Mouse (Mus musculus) MEL (cell line): ENCODE data around the gene Sult2a3. TPM values are rescaled to one million over a fixed set of nuclear protein-coding genes. Genes with fewer than 3 reads are reported as not detected.
"Not testable (repeated sequence)": the region's sequence is repeated elsewhere in the genome, so short reads cannot be mapped to it uniquely, and the experiment has no call there.

ENCODE experiments used
- DNase-seq: peaks from one replicate; pipeline ENCODE4 v3.0.0; 2011; ENCODE audit warnings: low read depth, low spot score
- H3K27ac ChIP-seq: 2 replicates; pipeline ENCODE4 v1.5.1; 2012; ENCODE audit warnings: low read depth, mild to moderate bottlenecking, control low read depth, low read length, moderate library complexity; ENCODE audit not compliant: control insufficient read depth
- H3K27me3 ChIP-seq, 2 experiments: fragments of 150-350 bp in 1 of 2; sonication (generic) in 1 of 2; 2 replicates each; pipeline ENCODE4 v1.6.1; 2012; ENCODE audit warnings: low read length in 2 of 2, mild to moderate bottlenecking in 2 of 2, improper control_type of control experiment in 1 of 2, moderate library complexity in 1 of 2; ENCODE audit not compliant: insufficient read depth in 2 of 2, control insufficient read depth in 1 of 2
- H3K36me3 ChIP-seq, 2 experiments: 2 replicates each; pipeline ENCODE4 v1.6.1; 2012 to 2014; ENCODE audit warnings: low read length in 2 of 2, improper control_type of control experiment in 1 of 2, inconsistent platforms in 1 of 2, mild to moderate bottlenecking in 1 of 2; ENCODE audit not compliant: insufficient read depth in 2 of 2, control insufficient read depth in 1 of 2
- H3K4me1 ChIP-seq, 2 experiments: fragments of 150-350 bp in 1 of 2; sonication (generic) in 1 of 2; 2 replicates each; pipeline ENCODE4 v1.6.1; 2012; ENCODE audit warnings: low read length in 2 of 2, improper control_type of control experiment in 1 of 2, mild to moderate bottlenecking in 1 of 2; ENCODE audit not compliant: insufficient read depth in 2 of 2, control insufficient read depth in 1 of 2
- H3K4me3 ChIP-seq, 2 experiments: fragments of 150-350 bp in 1 of 2; sonication (generic) in 1 of 2; 2 replicates each; pipeline ENCODE4 v1.5.1; 2012; ENCODE audit warnings: low read depth in 2 of 2, low read length in 2 of 2, mild to moderate bottlenecking in 2 of 2, moderate library complexity in 2 of 2, control low read depth in 1 of 2, improper control_type of control experiment in 1 of 2; ENCODE audit not compliant: control insufficient read depth in 1 of 2, insufficient read depth in 1 of 2
- H3K79me2 ChIP-seq: 2 replicates; pipeline ENCODE4 v1.6.1; 2012; ENCODE audit warnings: mild to moderate bottlenecking, low read length, moderate library complexity; ENCODE audit not compliant: control insufficient read depth, poor library complexity, insufficient read depth
- H3K9ac ChIP-seq: 2 replicates; pipeline ENCODE4 v1.6.1; 2012; ENCODE audit warnings: low read depth, mild to moderate bottlenecking, control low read depth, low read length, moderate library complexity; ENCODE audit not compliant: control insufficient read depth, poor library complexity, severe bottlenecking
- H3K9me3 ChIP-seq: fragments of 150-350 bp; sonication (generic); replicated peaks from 2 replicates; pipeline ENCODE4 v1.6.1; 2012; ENCODE audit warnings: mild to moderate bottlenecking, low read length, improper control_type of control experiment, moderate library complexity; ENCODE audit not compliant: insufficient read depth
- BHLHE40 ChIP-seq: IDR thresholded peaks from 2 replicates; pipeline ENCODE4 v1.6.1; 2012; ENCODE audit warnings: low read depth, mild to moderate bottlenecking, inconsistent platforms, low read length, improper control_type of control experiment, borderline replicate concordance
- E2F4 ChIP-seq: IDR thresholded peaks from 2 replicates; pipeline ENCODE4 v1.6.1; 2011; ENCODE audit warnings: low read depth, low read length, improper control_type of control experiment, borderline replicate concordance
- ELF1 ChIP-seq: IDR thresholded peaks from 2 replicates; pipeline ENCODE4 v1.6.1; 2014; ENCODE audit warnings: low read depth, mild to moderate bottlenecking, inconsistent platforms, low read length, improper control_type of control experiment, moderate library complexity
- ETS1 ChIP-seq: IDR thresholded peaks from 2 replicates; pipeline ENCODE4 v1.6.1; 2012; ENCODE audit warnings: low read depth, mild to moderate bottlenecking, inconsistent platforms, low read length, improper control_type of control experiment, moderate library complexity
- GATA1 ChIP-seq: IDR thresholded peaks from 2 replicates; pipeline ENCODE4 v1.6.1; 2011; ENCODE audit warnings: low read depth, low read length, improper control_type of control experiment
- HCFC1 ChIP-seq: IDR thresholded peaks from 2 replicates; pipeline ENCODE4 v1.6.1; 2012; ENCODE audit warnings: low read depth, mild to moderate bottlenecking, inconsistent platforms, low read length, improper control_type of control experiment, moderate library complexity
- MYB ChIP-seq: IDR thresholded peaks from 2 replicates; pipeline ENCODE4 v1.6.1; 2011; ENCODE audit warnings: mild to moderate bottlenecking, low read depth, low read length, improper control_type of control experiment
- MYC ChIP-seq: IDR thresholded peaks from 2 replicates; pipeline ENCODE4 v1.6.1; 2011; ENCODE audit warnings: low read depth, mild to moderate bottlenecking, low read length, improper control_type of control experiment, moderate library complexity
- NELFE ChIP-seq: IDR thresholded peaks from 2 replicates; pipeline ENCODE4 v1.6.1; 2011; ENCODE audit warnings: low read depth, low read length, improper control_type of control experiment
- POLR2A ChIP-seq, 2 experiments: IDR thresholded peaks; 2 replicates each; pipeline ENCODE4 v1.6.1; 2011 to 2012; ENCODE audit warnings: low read length in 2 of 2, mild to moderate bottlenecking in 2 of 2, control low read depth in 1 of 2, improper control_type of control experiment in 1 of 2, low read depth in 1 of 2, moderate library complexity in 1 of 2; ENCODE audit not compliant: control insufficient read depth in 1 of 2, insufficient read depth in 1 of 2, poor library complexity in 1 of 2
- POLR2AphosphoS2 ChIP-seq: IDR thresholded peaks from 2 replicates; pipeline ENCODE4 v1.6.1; 2011; ENCODE audit warnings: low read length, improper control_type of control experiment
- TAL1 ChIP-seq: IDR thresholded peaks from 2 replicates; pipeline ENCODE4 v1.6.1; 2012; ENCODE audit warnings: mild to moderate bottlenecking, inconsistent platforms, low read length, moderate library complexity, mixed read lengths
- USF1 ChIP-seq: IDR thresholded peaks from 2 replicates; pipeline ENCODE4 v1.6.1; 2014; ENCODE audit warnings: low read depth, mild to moderate bottlenecking, inconsistent platforms, low read length, improper control_type of control experiment, moderate library complexity
- USF2 ChIP-seq, 2 experiments: IDR thresholded peaks; 2 replicates each; pipeline ENCODE4 v1.6.1; 2011 to 2012; ENCODE audit warnings: improper control_type of control experiment in 2 of 2, low read length in 2 of 2, borderline replicate concordance in 1 of 2, inconsistent platforms in 1 of 2, low read depth in 1 of 2, mild to moderate bottlenecking in 1 of 2; ENCODE audit not compliant: insufficient read depth in 1 of 2
- ZMIZ1 ChIP-seq: IDR thresholded peaks from 2 replicates; pipeline ENCODE4 v1.6.1; 2012; ENCODE audit warnings: low read depth, mild to moderate bottlenecking, inconsistent platforms, low read length, improper control_type of control experiment, moderate library complexity
- polyA plus RNA-seq, 2 experiments: library from polyadenylated mRNA; stranded (reverse) in 1 of 2; unstranded in 1 of 2; fragments of >175 nt in 1 of 2; fragments of >200 nt in 1 of 2; gene quantifications; 2 replicates each; pipeline versions ENCODE4 v1.2.1 to v1.2.4; 2012; ENCODE audit warnings: low replicate concordance in 2 of 2, low read depth in 1 of 2; ENCODE audit not compliant: insufficient read length in 2 of 2, insufficient read depth in 1 of 2, missing spikeins in 1 of 2
- total RNA-seq: library from RNA; depleted of rRNA; stranded (reverse); fragments of 300-350 nt; gene quantifications from 2 replicates; pipeline ENCODE4 v1.2.3, GENCODE M21; 2012; rRNA removed

The Sult2a3 gene
- total RNA-seq (not detected in 2 replicates), polyA plus RNA-seq (not detected)

DNA sequence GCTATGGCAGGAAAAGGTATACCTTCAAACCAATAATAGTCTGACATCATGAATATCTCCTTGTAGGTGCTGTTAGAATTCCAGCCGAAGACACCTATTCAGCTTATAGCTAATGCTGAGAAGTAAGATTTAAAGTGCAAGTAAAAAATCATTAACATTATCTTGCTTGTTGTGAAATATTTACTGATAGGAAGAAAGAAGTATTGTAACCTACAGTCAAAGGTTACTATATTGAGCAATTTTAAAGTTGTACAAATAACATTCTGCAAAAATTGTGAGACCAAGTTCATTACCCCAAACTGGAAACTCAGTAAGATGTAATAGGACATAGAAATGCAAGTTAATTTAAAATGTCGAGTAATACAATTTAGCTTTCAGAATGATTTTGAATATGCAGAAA is at the start of gene Sult2a3:
TSS of gene Sult2a3 (minus strand) at position 101 of the 400 bp plus-strand sequence.
- no peak for DNase-seq
- TF ChIP-seq USF1: no peak
- no peak for TF ChIP-seq BHLHE40
- H3K79me2 ChIP-seq: no peaks in the 10 kb centered on the region
- H3K4me3 ChIP-seq: no peak within 1 kb of the TSS
- H3K36me3 ChIP-seq: no peaks in the 10 kb centered on the region
- H3K27me3 ChIP-seq: no peaks in the 10 kb centered on the region
- no peak within 1 kb of the TSS for H3K9ac ChIP-seq
- no peak within 1 kb of the TSS for H3K27ac ChIP-seq
- no peaks in the 10 kb centered on the region for H3K9me3 ChIP-seq
- H3K4me1 ChIP-seq: no peaks in the 10 kb centered on the region

- Histone ChIP-seq H3K9ac (no peak overlapping the region), H3K4me1 (no peaks in the 10 kb centered on the region), H3K4me3 (no peak overlapping the region), H3K27me3 (no peaks in the 10 kb centered on the region), H3K9me3 (no peaks in the 10 kb centered on the region), H3K27ac (no peak overlapping the region), H3K79me2 (no peaks in the 10 kb centered on the region), H3K36me3 (no peaks in the 10 kb centered on the region)
- DNase-seq: no peak
- TF ChIP-seq ZMIZ1: no peak
- TF ChIP-seq ELF1: no peak
- TF ChIP-seq BHLHE40: no peak
- no peak for TF ChIP-seq TAL1
- TF ChIP-seq POLR2AphosphoS2: no peak
- no peak for TF ChIP-seq MYB
- no peak for TF ChIP-seq GATA1
- no peak for TF ChIP-seq POLR2A (IDR thresholded peaks at IDR 0.05; ENCODE audit: control insufficient read depth in 1 of 2, insufficient read depth in 1 of 2, low read depth in 1 of 2, low read length in 2 of 2, poor library complexity in 1 of 2)
Observed at GRCm38 (mm10) chr7:14120436-14120835, 2.4 kb downstream of the Sult2a3 start.

GRCm38 (mm10) chr7:14119865-14120264 is 3.0 kb downstream of the Sult2a3 start:
- DNase-seq, H3K4me1 ChIP-seq, H3K9me3 ChIP-seq, H3K36me3 ChIP-seq, H3K9ac ChIP-seq, H3K27me3 ChIP-seq, H3K4me3 ChIP-seq, H3K79me2 ChIP-seq, H3K27ac ChIP-seq: not testable (repeated sequence)

GRCm38 (mm10) chr7:14116761-14117160 is 6.1 kb downstream of the Sult2a3 start:
- Histone ChIP-seq H3K36me3 (no peaks in the 10 kb centered on the region), H3K4me1 (no peaks in the 10 kb centered on the region), H3K27ac (no peak overlapping the region), H3K9me3 (no peaks in the 10 kb centered on the region)
- DNase-seq: no peak
- TF ChIP-seq MYB (no peak), HCFC1 (no peak), USF2 (IDR thresholded peaks at IDR 0.05; ENCODE audit: borderline replicate concordance in 1 of 2, insufficient read depth in 1 of 2, low read depth in 1 of 2, low read length in 2 of 2) (no peak), NELFE (no peak), ETS1 (no peak), MYC (no peak), E2F4 (no peak)
- TF ChIP-seq, all 39 proteins: peak for 0
- H3K9ac ChIP-seq: no peak overlapping the region
- H3K79me2 ChIP-seq: no peaks in the 10 kb centered on the region
- H3K27me3 ChIP-seq: no peaks in the 10 kb centered on the region
- no peak overlapping the region for H3K4me3 ChIP-seq

DNA sequence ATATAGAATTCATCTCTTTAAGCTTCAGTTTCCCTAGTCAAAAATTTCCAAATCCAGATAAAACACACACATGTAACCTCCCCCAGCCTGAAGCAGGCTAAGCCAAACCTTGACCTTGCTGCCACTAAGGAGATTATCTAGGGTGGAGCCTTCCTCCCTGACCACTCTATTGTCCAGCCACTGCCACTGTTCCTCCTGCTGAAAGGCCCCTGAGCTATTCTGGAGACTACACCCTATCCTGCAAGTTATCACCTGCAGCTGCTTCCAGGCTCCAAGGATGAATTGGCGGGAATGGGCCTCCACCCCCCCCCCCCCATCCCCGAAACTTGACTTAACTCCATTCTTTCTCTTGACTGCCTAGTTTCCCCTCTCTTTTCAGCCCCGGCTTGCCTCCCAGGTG is 8.4 kb downstream of the Sult2a3 start:
- not testable (repeated sequence) for H3K9ac ChIP-seq

More for the DNA sequence above, 8.4 kb downstream of the Sult2a3 start:
- not testable (repeated sequence) for H3K9me3 ChIP-seq, H3K36me3 ChIP-seq, H3K79me2 ChIP-seq, H3K4me1 ChIP-seq, DNase-seq, H3K27me3 ChIP-seq, H3K4me3 ChIP-seq, H3K27ac ChIP-seq
